Mouse (Mus musculus): Measurements from ENCODE around the gene Nckap5. TPM values are rescaled to one million over a fixed set of nuclear protein-coding genes. Genes with fewer than 3 reads are reported as not detected.

Gene Nckap5
- polyA plus RNA-seq, 1 experiment from 2014 or later: 10.1 TPM

- no peaks in the 10 kb centered on the region for H3K4me1 ChIP-seq (replicated peaks; ENCODE audit: control insufficient read depth, insufficient read depth, low read length)
- 69% methylated on average over 1 of the region's 1 CpGs for WGBS
- no peak overlapping the region for H3K27ac ChIP-seq (ENCODE audit: low read depth)
- H3K9me3 ChIP-seq (ENCODE audit: control insufficient read depth, low read length): no peaks in the 10 kb centered on the region
- H3K9ac ChIP-seq (ENCODE audit: low read length): no peak overlapping the region
- H3K4me2 ChIP-seq (ENCODE audit: low read length): no peak overlapping the region
- no peaks in the 10 kb centered on the region for H3K27me3 ChIP-seq (replicated peaks; ENCODE audit: control insufficient read depth, insufficient read depth, low read length)
- H3K4me3 ChIP-seq (ENCODE audit: low read depth, low read length): no peak overlapping the region
- no peak for ATAC-seq (replicated peaks; ENCODE audit: low FRiP score, low TSS enrichment, low read depth)
- no peak for DNase-seq (ENCODE audit: low spot score)
- no peaks in the 10 kb centered on the region for H3K36me3 ChIP-seq (ENCODE audit: control insufficient read depth, insufficient read depth, low read length)
These were observed 372.9 kb downstream of the Nckap5 start for GRCm38 (mm10) chr1:126457739-126458138.

GRCm38 (mm10) chr1:126454504-126455173 is 376.0 kb downstream of the Nckap5 start:
- H3K9ac ChIP-seq (ENCODE audit: low read length): no peak overlapping the region
- H3K4me1 ChIP-seq (replicated peaks; ENCODE audit: control insufficient read depth, insufficient read depth, low read length): no peaks in the 10 kb centered on the region
- DNase-seq (ENCODE audit: low spot score): no peak
- H3K9me3 ChIP-seq (ENCODE audit: control insufficient read depth, low read length): no peaks in the 10 kb centered on the region
- ATAC-seq (replicated peaks; ENCODE audit: low FRiP score, low TSS enrichment, low read depth): no peak
- 69% methylated on average over 9 of the region's 9 CpGs for WGBS
- no peaks in the 10 kb centered on the region for H3K27me3 ChIP-seq (replicated peaks; ENCODE audit: control insufficient read depth, insufficient read depth, low read length)
- H3K4me2 ChIP-seq (ENCODE audit: low read length): no peak overlapping the region
- H3K4me3 ChIP-seq (ENCODE audit: low read depth, low read length): no peak overlapping the region
- no peaks in the 10 kb centered on the region for H3K36me3 ChIP-seq (ENCODE audit: control insufficient read depth, insufficient read depth, low read length)
- H3K27ac ChIP-seq (ENCODE audit: low read depth): no peak overlapping the region

DNA sequence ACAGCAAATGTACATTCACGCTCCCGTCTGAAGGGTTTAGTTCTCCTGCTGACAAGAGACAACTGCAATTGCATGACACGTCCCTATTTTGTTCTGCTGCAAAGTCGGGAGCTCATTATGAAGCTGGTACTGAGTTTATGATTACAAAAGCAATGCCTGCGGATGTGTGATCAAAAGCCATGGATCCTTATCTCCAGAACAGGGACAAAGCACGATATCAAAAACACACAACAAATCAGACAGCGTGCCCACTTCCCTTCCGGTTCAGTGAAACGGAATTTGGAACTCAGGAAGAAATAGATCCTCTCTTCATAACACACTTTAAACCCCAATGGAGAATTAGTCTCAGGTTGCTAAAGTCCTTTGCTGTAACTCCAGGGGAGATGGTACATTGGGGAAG is 379.1 kb downstream of the Nckap5 start:
- Histone ChIP-seq H3K9ac (ENCODE audit: low read length) (no peak overlapping the region), H3K36me3 (ENCODE audit: control insufficient read depth, insufficient read depth, low read length) (no peaks in the 10 kb centered on the region), H3K9me3 (ENCODE audit: control insufficient read depth, low read length) (no peaks in the 10 kb centered on the region), H3K4me3 (ENCODE audit: low read depth, low read length) (no peak overlapping the region), H3K4me2 (ENCODE audit: low read length) (no peak overlapping the region), H3K27ac (ENCODE audit: low read depth) (no peak overlapping the region), H3K4me1 (replicated peaks; ENCODE audit: control insufficient read depth, insufficient read depth, low read length) (no peaks in the 10 kb centered on the region), H3K27me3 (replicated peaks; ENCODE audit: control insufficient read depth, insufficient read depth, low read length) (no peaks in the 10 kb centered on the region)
- no peak for ATAC-seq (replicated peaks; ENCODE audit: low FRiP score, low TSS enrichment, low read depth)
- no peak for DNase-seq (ENCODE audit: low spot score)
- WGBS: 85% methylated on average over 9 of the region's 9 CpGs

- DNase-seq (ENCODE audit: low spot score): no peak
- H3K27me3 ChIP-seq (replicated peaks; ENCODE audit: control insufficient read depth, insufficient read depth, low read length): no peaks in the 10 kb centered on the region
- no peak overlapping the region for H3K9ac ChIP-seq (ENCODE audit: low read length)
- H3K36me3 ChIP-seq (ENCODE audit: control insufficient read depth, insufficient read depth, low read length): no peaks in the 10 kb centered on the region
- H3K9me3 ChIP-seq (ENCODE audit: control insufficient read depth, low read length): no peaks in the 10 kb centered on the region
- H3K4me2 ChIP-seq (ENCODE audit: low read length): no peak overlapping the region
- H3K4me1 ChIP-seq (replicated peaks; ENCODE audit: control insufficient read depth, insufficient read depth, low read length): no peaks in the 10 kb centered on the region
- 33% methylated on average over 2 of the region's 2 CpGs for WGBS
- no peak for ATAC-seq (replicated peaks; ENCODE audit: low FRiP score, low TSS enrichment, low read depth)
- H3K27ac ChIP-seq (ENCODE audit: low read depth): no peak overlapping the region
- no peak overlapping the region for H3K4me3 ChIP-seq (ENCODE audit: low read depth, low read length)
These were observed 381.2 kb downstream of the Nckap5 start for GRCm38 (mm10) chr1:126449424-126449823.

GRCm38 (mm10) chr1:126443890-126444289 is 386.7 kb downstream of the Nckap5 start:
- ATAC-seq (replicated peaks; ENCODE audit: low FRiP score, low TSS enrichment, low read depth) (no peak), DNase-seq (ENCODE audit: low spot score) (no peak)
- H3K4me1 ChIP-seq (replicated peaks; ENCODE audit: control insufficient read depth, insufficient read depth, low read length): no peaks in the 10 kb centered on the region
- no peaks in the 10 kb centered on the region for H3K36me3 ChIP-seq (ENCODE audit: control insufficient read depth, insufficient read depth, low read length)
- 39% methylated on average over 2 of the region's 2 CpGs for WGBS
- no peak overlapping the region for H3K4me3 ChIP-seq (ENCODE audit: low read depth, low read length)
- H3K9me3 ChIP-seq (ENCODE audit: control insufficient read depth, low read length): no peaks in the 10 kb centered on the region
- H3K4me2 ChIP-seq (ENCODE audit: low read length): no peak overlapping the region
- H3K9ac ChIP-seq (ENCODE audit: low read length): no peak overlapping the region
- H3K27ac ChIP-seq (ENCODE audit: low read depth): no peak overlapping the region
- no peaks in the 10 kb centered on the region for H3K27me3 ChIP-seq (replicated peaks; ENCODE audit: control insufficient read depth, insufficient read depth, low read length)

GRCm38 (mm10) chr1:126442723-126443122 is 387.9 kb downstream of the Nckap5 start:
- ATAC-seq (replicated peaks; ENCODE audit: low FRiP score, low TSS enrichment, low read depth): no peak
- H3K4me3 ChIP-seq (ENCODE audit: low read depth, low read length): no peak overlapping the region
- no peaks in the 10 kb centered on the region for H3K36me3 ChIP-seq (ENCODE audit: control insufficient read depth, insufficient read depth, low read length)
- H3K9me3 ChIP-seq (ENCODE audit: control insufficient read depth, low read length): no peaks in the 10 kb centered on the region
- 89% methylated on average over 1 of the region's 1 CpGs for WGBS
- no peaks in the 10 kb centered on the region for H3K4me1 ChIP-seq (replicated peaks; ENCODE audit: control insufficient read depth, insufficient read depth, low read length)
- peak; percentile 24 for DNase-seq (ENCODE audit: low spot score)
- no peak overlapping the region for H3K9ac ChIP-seq (ENCODE audit: low read length)
- no peak overlapping the region for H3K4me2 ChIP-seq (ENCODE audit: low read length)
- H3K27me3 ChIP-seq (replicated peaks; ENCODE audit: control insufficient read depth, insufficient read depth, low read length): no peaks in the 10 kb centered on the region
- H3K27ac ChIP-seq (ENCODE audit: low read depth): no peak overlapping the region

GRCm38 (mm10) chr1:126438000-126438572 is 392.5 kb downstream of the Nckap5 start:
- DNase-seq (ENCODE audit: low spot score) (no peak), ATAC-seq (replicated peaks; ENCODE audit: low FRiP score, low TSS enrichment, low read depth) (no peak)
- Histone ChIP-seq H3K9me3 (ENCODE audit: control insufficient read depth, low read length) (no peaks in the 10 kb centered on the region), H3K4me1 (replicated peaks; ENCODE audit: control insufficient read depth, insufficient read depth, low read length) (no peaks in the 10 kb centered on the region), H3K9ac (ENCODE audit: low read length) (no peak overlapping the region), H3K27ac (ENCODE audit: low read depth) (no peak overlapping the region), H3K4me3 (ENCODE audit: low read depth, low read length) (no peak overlapping the region), H3K4me2 (ENCODE audit: low read length) (no peak overlapping the region), H3K27me3 (replicated peaks; ENCODE audit: control insufficient read depth, insufficient read depth, low read length) (no peaks in the 10 kb centered on the region), H3K36me3 (ENCODE audit: control insufficient read depth, insufficient read depth, low read length) (no peaks in the 10 kb centered on the region)
- 85% methylated on average over 6 of the region's 6 CpGs for WGBS

- no peak overlapping the region for H3K4me3 ChIP-seq (ENCODE audit: low read depth, low read length)
- no peaks in the 10 kb centered on the region for H3K27me3 ChIP-seq (replicated peaks; ENCODE audit: control insufficient read depth, insufficient read depth, low read length)
- no peaks in the 10 kb centered on the region for H3K4me1 ChIP-seq (replicated peaks; ENCODE audit: control insufficient read depth, insufficient read depth, low read length)
- H3K27ac ChIP-seq (ENCODE audit: low read depth): no peak overlapping the region
- no peak overlapping the region for H3K9ac ChIP-seq (ENCODE audit: low read length)
- ATAC-seq (replicated peaks; ENCODE audit: low FRiP score, low TSS enrichment, low read depth) (no peak), DNase-seq (ENCODE audit: low spot score) (no peak)
- no peaks in the 10 kb centered on the region for H3K9me3 ChIP-seq (ENCODE audit: control insufficient read depth, low read length)
- 77% methylated on average over 9 of the region's 9 CpGs for WGBS
- H3K4me2 ChIP-seq (ENCODE audit: low read length): no peak overlapping the region
- H3K36me3 ChIP-seq (ENCODE audit: control insufficient read depth, insufficient read depth, low read length): no peaks in the 10 kb centered on the region
These were observed 393.5 kb downstream of the Nckap5 start for GRCm38 (mm10) chr1:126436937-126437667.
